Mouse (Mus musculus) megakaryocyte, embryonic 14.5 days (primary cell): ENCODE measurements around the gene Rnf150.

ENCODE experiments used
- FLI1 ChIP-seq: IDR thresholded peaks from 2 replicates; pipeline ENCODE4 v1.6.1; 2012; ENCODE audit warnings: low read length, inconsistent platforms, mixed read lengths
- GATA1 ChIP-seq: IDR thresholded peaks from 3 replicates; pipeline ENCODE4 v1.6.1; 2012; ENCODE audit warnings: mixed read lengths, low read length, inconsistent platforms, borderline replicate concordance

DNA sequence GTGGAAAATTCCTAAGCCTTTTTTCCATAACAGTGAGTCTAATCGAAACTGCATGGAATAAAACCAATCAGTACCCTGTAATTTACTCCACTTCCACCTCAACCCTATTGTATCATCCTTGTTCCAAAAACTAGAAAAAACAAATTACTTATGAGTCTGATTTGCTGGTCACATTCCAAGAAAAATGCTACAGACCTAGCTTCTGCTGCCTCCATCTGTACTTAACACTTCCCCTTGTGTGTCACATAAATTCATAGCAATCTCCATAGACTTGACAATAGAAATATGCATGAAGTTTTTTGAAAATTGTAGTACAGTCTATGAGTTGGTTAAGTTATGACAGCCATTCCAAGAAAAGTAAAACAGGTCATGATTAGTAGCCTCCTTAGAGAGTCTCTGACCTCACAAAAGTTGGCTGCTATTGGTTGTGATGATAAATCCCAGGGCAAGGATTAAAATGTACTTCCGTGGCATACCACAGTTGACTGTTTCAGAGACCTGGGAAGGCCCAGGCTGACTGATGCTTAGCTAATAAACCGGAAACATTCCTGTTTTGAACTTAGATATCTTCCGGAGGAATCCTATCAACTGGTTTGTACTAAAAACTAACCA is 118.2 kb downstream of the Rnf150 start:
- no peak for TF ChIP-seq GATA1
- TF ChIP-seq FLI1 = no peak
